Mouse (Mus musculus): ENCODE results near the gene Utrn.

DNA sequence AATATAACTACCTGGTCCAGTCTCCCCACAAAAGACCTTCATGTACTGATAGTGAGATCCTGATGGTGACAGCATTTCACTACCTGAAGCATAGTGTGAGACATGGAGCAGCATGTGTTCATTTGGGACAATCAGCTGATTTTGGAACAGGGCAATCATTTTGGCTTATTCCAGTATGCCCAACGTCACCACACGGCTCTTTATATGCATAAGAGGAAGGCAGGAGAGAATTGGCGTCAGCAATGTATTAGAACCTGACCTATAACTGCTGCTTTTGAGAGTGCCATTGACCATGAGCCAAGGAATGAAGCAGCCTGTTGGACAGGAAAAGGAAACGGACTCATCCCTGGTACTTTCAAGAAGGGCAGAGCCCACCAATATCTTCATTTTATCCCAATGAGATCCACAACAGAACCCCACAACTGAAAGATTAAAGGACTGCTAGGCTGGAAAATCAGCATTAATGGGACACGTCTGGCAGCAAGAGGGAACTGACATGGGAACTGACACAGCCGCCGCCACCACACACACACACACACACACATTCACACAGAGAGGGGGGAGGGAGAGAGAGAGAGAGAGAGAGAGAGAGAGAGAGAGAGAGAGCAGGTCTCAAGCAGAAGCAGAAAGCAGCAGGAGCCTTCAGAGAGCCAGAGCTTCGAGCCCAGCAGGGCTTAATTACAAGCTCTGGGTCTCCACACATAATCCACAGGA, 73.2 kb downstream of the Utrn start:
- no peak for TF ChIP-seq POLR2A (IDR thresholded peaks at IDR 0.05; ENCODE audit: control insufficient read depth, low read depth, low read length)
- no peak for TF ChIP-seq CTCF (IDR thresholded peaks at IDR 0.05; ENCODE audit: control insufficient read depth, insufficient read depth, insufficient replicate concordance, low read depth, low read length)

Measured in testis, adult 2 months (tissue).